In genomic region chr16:91053599-91053998, GRCm38 (mm10) we compare ENCODE assay signal across 19 mouse cellular contexts. TPM values are rescaled to one million over a fixed set of nuclear protein-coding genes. Genes with fewer than 3 reads are reported as not detected.
A peak's percentile ranks its signal among the peaks of the same experiment; 100 is the strongest.
DNase-seq lines count a peak whose midpoint lies in the region; ATAC-seq lines count a peak whose summit lies in the region.
"Had no signal": no experiment of that assay in that cellular context is flagged by ENCODE, and none has a peak within 500 bp of the region (broad histone marks: within the 10 kb centered on the region; RNA-seq: fewer than 3 reads in every experiment).

No protein-coding gene starts in this region.

- H3K27me3 ChIP-seq in forebrain, embryonic 11.5 days (ENCODE audit: control insufficient read depth, insufficient read depth, low read length), result no peaks in the 10 kb centered on the region
- H3K27me3 ChIP-seq in forebrain, embryonic 13.5 days, result peaks cover 13% of the 10 kb centered on the region; the same call in 1 of the 2 replicates
- H3K27me3 ChIP-seq in intestine, embryonic 14.5 days (replicated peaks; ENCODE audit: control insufficient read depth, insufficient read depth, low read length), result no peaks in the 10 kb centered on the region
- H3K27me3 ChIP-seq in intestine, embryonic 15.5 days (replicated peaks), result no peaks in the 10 kb centered on the region
- peaks cover 15% of the 10 kb centered on the region for H3K27me3 ChIP-seq in embryonic facial prominence, embryonic 13.5 days
- H3K27me3 ChIP-seq: forebrain, embryonic 15.5 days had no signal

- H3K9me3 ChIP-seq in forebrain, embryonic 11.5 days (ENCODE audit: control insufficient read depth, low read length), result no peaks in the 10 kb centered on the region
- H3K9me3 ChIP-seq in forebrain, embryonic 13.5 days (replicated peaks), result no peaks in the 10 kb centered on the region
- no peaks in the 10 kb centered on the region for H3K9me3 ChIP-seq in intestine, embryonic 14.5 days (ENCODE audit: control insufficient read depth, low read length)
- H3K9me3 ChIP-seq in intestine, embryonic 15.5 days, result no peaks in the 10 kb centered on the region
- H3K9me3 ChIP-seq in embryonic facial prominence, embryonic 13.5 days, result no peaks in the 10 kb centered on the region
- H3K9me3 ChIP-seq: forebrain, embryonic 15.5 days; heart, embryonic 12.5 days; hindbrain, embryonic 12.5 days; kidney, embryonic 15.5 days had no signal

- H3K27ac ChIP-seq in forebrain, embryonic 11.5 days (ENCODE audit: low read depth, low read length), result no peak overlapping the region
- H3K27ac ChIP-seq in forebrain, embryonic 13.5 days, result no peak overlapping the region
- H3K27ac ChIP-seq in intestine, embryonic 14.5 days (ENCODE audit: low read depth), result no peak overlapping the region
- H3K27ac ChIP-seq in intestine, embryonic 15.5 days, result no peak overlapping the region
- H3K27ac ChIP-seq in embryonic facial prominence, embryonic 13.5 days, result no peak overlapping the region
- H3K27ac ChIP-seq: forebrain, embryonic 15.5 days; hindbrain, embryonic 12.5 days; hindbrain, postnatal 0 days; kidney, embryonic 15.5 days had no signal

- H3K36me3 ChIP-seq in forebrain, embryonic 11.5 days (ENCODE audit: control insufficient read depth, insufficient read depth, low read length), result no peaks in the 10 kb centered on the region
- no peaks in the 10 kb centered on the region for H3K36me3 ChIP-seq in forebrain, embryonic 13.5 days (ENCODE audit: poor library complexity, severe bottlenecking)
- no peaks in the 10 kb centered on the region for H3K36me3 ChIP-seq in intestine, embryonic 14.5 days (ENCODE audit: control insufficient read depth, insufficient read depth, low read length)
- no peaks in the 10 kb centered on the region for H3K36me3 ChIP-seq in intestine, embryonic 15.5 days
- no peaks in the 10 kb centered on the region for H3K36me3 ChIP-seq in embryonic facial prominence, embryonic 13.5 days
- H3K36me3 ChIP-seq: forebrain, embryonic 15.5 days; heart, embryonic 12.5 days; hindbrain, embryonic 12.5 days; kidney, embryonic 15.5 days had no signal

- H3K9ac ChIP-seq in forebrain, embryonic 11.5 days (ENCODE audit: low read length), result no peak overlapping the region
- H3K9ac ChIP-seq in forebrain, embryonic 13.5 days, result no peak overlapping the region
- H3K9ac ChIP-seq in intestine, embryonic 14.5 days (ENCODE audit: low read length), result no peak overlapping the region
- no peak overlapping the region for H3K9ac ChIP-seq in intestine, embryonic 15.5 days
- no peak overlapping the region for H3K9ac ChIP-seq in embryonic facial prominence, embryonic 13.5 days
- H3K9ac ChIP-seq: forebrain, embryonic 15.5 days; heart, embryonic 12.5 days; hindbrain, embryonic 12.5 days; kidney, embryonic 15.5 days had no signal

- H3K4me1 ChIP-seq in forebrain, embryonic 11.5 days (replicated peaks; ENCODE audit: control insufficient read depth, insufficient read depth, low read length), result no peaks in the 10 kb centered on the region
- peaks cover 5% of the 10 kb centered on the region; the same call in 1 of the 2 replicates for H3K4me1 ChIP-seq in forebrain, embryonic 13.5 days
- no peaks in the 10 kb centered on the region for H3K4me1 ChIP-seq in intestine, embryonic 14.5 days (replicated peaks; ENCODE audit: control insufficient read depth, insufficient read depth, low read length)
- H3K4me1 ChIP-seq in intestine, embryonic 15.5 days (replicated peaks), result peaks cover 3% of the 10 kb centered on the region; the same call in 1 of the 2 replicates
- H3K4me1 ChIP-seq in embryonic facial prominence, embryonic 13.5 days, result peaks cover 10% of the 10 kb centered on the region; the same call in 1 of the 2 replicates
- H3K4me1 ChIP-seq: hindbrain, embryonic 12.5 days had no signal

- no peak overlapping the region for H3K4me3 ChIP-seq in forebrain, embryonic 11.5 days (ENCODE audit: low read depth, low read length)
- H3K4me3 ChIP-seq in forebrain, embryonic 13.5 days, result no peak overlapping the region
- H3K4me3 ChIP-seq in intestine, embryonic 14.5 days (ENCODE audit: low read depth, low read length), result no peak overlapping the region
- no peak overlapping the region for H3K4me3 ChIP-seq in intestine, embryonic 15.5 days (replicated peaks)
- H3K4me3 ChIP-seq in embryonic facial prominence, embryonic 13.5 days, result no peak overlapping the region
- H3K4me3 ChIP-seq: forebrain, embryonic 15.5 days; heart, embryonic 12.5 days; hindbrain, embryonic 12.5 days; kidney, embryonic 15.5 days had no signal

- peak; percentile 38 to 56 for DNase-seq in cerebellum, postnatal 10 days
- no peak for DNase-seq in cerebellum, adult 9-11 months
- DNase-seq in forebrain, embryonic 11.5 days (ENCODE audit: low spot score), result peak; percentile 39
- DNase-seq in intestine, embryonic 14.5 days (ENCODE audit: low spot score), result peak; percentile 24
- DNase-seq: adrenal gland, postnatal 14 days; embryo, embryonic 11 days; gastrocnemius, postnatal 14 days had no signal

- ATAC-seq in forebrain, embryonic 11.5 days (replicated peaks; ENCODE audit: low FRiP score), result no peak
- no peak for ATAC-seq in forebrain, embryonic 13.5 days
- ATAC-seq in intestine, embryonic 14.5 days (replicated peaks; ENCODE audit: low FRiP score, low TSS enrichment, low read depth), result no peak
- ATAC-seq in intestine, embryonic 15.5 days, result no peak
- no peak for ATAC-seq in embryonic facial prominence, embryonic 13.5 days (ENCODE audit: insufficient number of reproducible peaks, insufficient read depth, low FRiP score, low TSS enrichment, low read depth)
- ATAC-seq: activated CD4-positive, CD25-positive, alpha-beta regulatory T cell, adult 4 months; forebrain, embryonic 15.5 days; hindbrain, postnatal 0 days; intestine, embryonic 16.5 days; Patski had no signal

- H3K4me2 ChIP-seq in forebrain, embryonic 11.5 days (ENCODE audit: low read depth, low read length, severe bottlenecking), result no peak overlapping the region
- no peak overlapping the region for H3K4me2 ChIP-seq in forebrain, embryonic 13.5 days
- H3K4me2 ChIP-seq in intestine, embryonic 14.5 days (ENCODE audit: low read length), result no peak overlapping the region
- H3K4me2 ChIP-seq in intestine, embryonic 15.5 days (replicated peaks), result no peak overlapping the region
- H3K4me2 ChIP-seq in embryonic facial prominence, embryonic 13.5 days, result 0 out of 2 replicates have a peak overlapping the region, but pooled peaks have one; percentile 16
- H3K4me2 ChIP-seq: forebrain, embryonic 15.5 days; heart, embryonic 12.5 days; hindbrain, embryonic 12.5 days; kidney, embryonic 15.5 days had no signal

- 61% methylated on average over 8 of the region's 8 CpGs for WGBS in forebrain, embryonic 11.5 days
- WGBS in forebrain, embryonic 13.5 days, result 58% methylated on average over 8 of the region's 8 CpGs
- 50% methylated on average over 8 of the region's 8 CpGs for WGBS in intestine, embryonic 14.5 days
- 62% methylated on average over 8 of the region's 8 CpGs for WGBS in intestine, embryonic 15.5 days
- WGBS in embryonic facial prominence, embryonic 13.5 days, result 43% methylated on average over 8 of the region's 8 CpGs

RNA-seq across cellular contexts. Expression of gene Paxbp1, which starts 9.3 kb away (rescaled TPM):
- 93.0 and 109 TPM in 2 replicates for polyA plus RNA-seq in forebrain, embryonic 11.5 days (2014; fragmentation: Nextera tagmentation; extraction: Ambion mirVana)
- polyA plus RNA-seq in forebrain, embryonic 13.5 days (2015; fragmentation: Nextera tagmentation; extraction: Ambion mirVana), result 75.8 and 77.1 TPM in 2 replicates
- polyA plus RNA-seq in intestine, embryonic 14.5 days (2014; fragmentation: Nextera tagmentation; extraction: Ambion mirVana), result 60.7 and 71.1 TPM in 2 replicates
- 45.0 and 45.6 TPM in 2 replicates for polyA plus RNA-seq in intestine, embryonic 15.5 days (2015; fragmentation: Nextera tagmentation; extraction: Ambion mirVana)
- 71.6 and 76.4 TPM in 2 replicates for polyA plus RNA-seq in embryonic facial prominence, embryonic 13.5 days (2015; fragmentation: Nextera tagmentation; extraction: Ambion mirVana)

RNA-seq across cellular contexts. Expression of gene 4932438H23Rik, which starts 41.3 kb away (rescaled TPM):
- 0.17 TPM in 1 of 2 replicates, not detected in the other for polyA plus RNA-seq in forebrain, embryonic 11.5 days (2014; fragmentation: Nextera tagmentation; extraction: Ambion mirVana)
- 0.68 and 0.93 TPM in 2 replicates for polyA plus RNA-seq in forebrain, embryonic 13.5 days (2015; fragmentation: Nextera tagmentation; extraction: Ambion mirVana)
- 0.13 TPM in 1 of 2 replicates, not detected in the other for polyA plus RNA-seq in intestine, embryonic 14.5 days (2014; fragmentation: Nextera tagmentation; extraction: Ambion mirVana)
- polyA plus RNA-seq in intestine, embryonic 15.5 days (2015; fragmentation: Nextera tagmentation; extraction: Ambion mirVana), result 0.26 and 0.53 TPM in 2 replicates
- 0.17 TPM in 1 of 2 replicates, not detected in the other for polyA plus RNA-seq in embryonic facial prominence, embryonic 13.5 days (2015; fragmentation: Nextera tagmentation; extraction: Ambion mirVana)
- polyA plus RNA-seq: heart, embryonic 12.5 days; heart, embryonic 16.5 days; Patski had no signal

RNA-seq across cellular contexts. Expression of gene Synj1, which starts 42.5 kb away (rescaled TPM):
- 25.2 and 26.1 TPM in 2 replicates for polyA plus RNA-seq in forebrain, embryonic 11.5 days (2014; fragmentation: Nextera tagmentation; extraction: Ambion mirVana)
- polyA plus RNA-seq in forebrain, embryonic 13.5 days (2015; fragmentation: Nextera tagmentation; extraction: Ambion mirVana), result 22.7 and 27.8 TPM in 2 replicates
- polyA plus RNA-seq in intestine, embryonic 14.5 days (2014; fragmentation: Nextera tagmentation; extraction: Ambion mirVana), result 15.2 and 18.1 TPM in 2 replicates
- polyA plus RNA-seq in intestine, embryonic 15.5 days (2015; fragmentation: Nextera tagmentation; extraction: Ambion mirVana), result 11.5 and 14.8 TPM in 2 replicates
- polyA plus RNA-seq in embryonic facial prominence, embryonic 13.5 days (2015; fragmentation: Nextera tagmentation; extraction: Ambion mirVana), result 9.6 and 10.5 TPM in 2 replicates
